Mouse (Mus musculus) olfactory bulb, adult 2 months (tissue): ENCODE data around the gene Dag1.

Experiments used
- CTCF ChIP-seq: fragments of 200-500 bp; IDR thresholded peaks from 2 replicates; pipeline ENCODE4 v1.5.1; 2012; ENCODE audit warnings: low read depth, mild to moderate bottlenecking, low read length, moderate library complexity; ENCODE audit not compliant: insufficient read depth
- POLR2A ChIP-seq: fragments of 200-500 bp; IDR thresholded peaks from 2 replicates; pipeline ENCODE4 v1.6.1; 2012; ENCODE audit warnings: mild to moderate bottlenecking, low read depth, low read length, moderate library complexity; ENCODE audit not compliant: insufficient read depth

DNA sequence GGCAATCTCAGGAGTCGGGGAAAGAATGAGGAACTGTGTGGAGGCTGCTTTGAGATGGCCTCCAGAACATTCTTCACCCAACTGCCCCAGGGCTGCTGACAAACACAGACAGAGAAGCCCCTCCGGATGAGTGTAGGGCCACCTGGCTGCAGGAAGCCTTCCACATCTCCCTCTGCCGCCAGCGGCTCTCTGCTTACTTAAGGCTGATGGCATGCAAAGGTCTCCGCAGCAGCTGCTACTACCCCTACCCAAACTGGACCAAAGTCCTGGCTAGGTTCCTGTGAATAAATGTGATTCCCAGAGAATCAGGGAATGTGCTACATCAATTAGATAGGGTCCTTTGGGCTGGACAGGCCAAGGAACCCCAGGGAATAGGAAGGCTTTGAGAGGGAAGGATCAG lies 8.9 kb upstream of the Dag1 start:
- TF ChIP-seq CTCF (no peak), POLR2A (no peak)
